Mouse (Mus musculus) leukemia stem cell, adult 10-12 weeks (primary cell): ENCODE measurements around the gene Scaf1. TPM values are rescaled to one million over a fixed set of nuclear protein-coding genes. Genes with fewer than 3 reads are reported as not detected.

Experiments used
- polyA plus RNA-seq: library from polyadenylated mRNA; stranded (reverse); fragments of >175 nt; gene quantifications from 2 replicates; pipeline ENCODE4 v1.2.3, GENCODE M21; 2012; ENCODE audit warnings: low replicate concordance

Scaf1 gene
- polyA plus RNA-seq, result 217 and 410 TPM in 2 replicates

GRCm38 (mm10) chr7:45015957-45016612, at the start of gene Scaf1:
Gene Scaf1 (minus strand): TSS chr7:45016363.

GRCm38 (mm10) chr7:45062239-45062835, 46.2 kb upstream of the Scaf1 start, which contains the start of the genes Nosip and Prrg2:
Gene Nosip (plus strand): TSS chr7:45062429.
Gene Prrg2 (minus strand): TSS chr7:45062677.

GRCm38 (mm10) chr7:45052862-45053116, 36.6 kb upstream of the Scaf1 start, which contains the start of gene Prr12:
Gene Prr12 (minus strand): TSS chr7:45052881.

GRCm38 (mm10) chr7:45017242-45018061, 1.3 kb upstream of the Scaf1 start, which contains the start of gene Rras:
Gene Rras (plus strand): TSS chr7:45017961.

GRCm38 (mm10) chr7:44998501-44998955, 17.6 kb downstream of the Scaf1 start, which contains the start of gene Bcl2l12:
Gene Bcl2l12 (minus strand): TSS chr7:44998712.

GRCm38 (mm10) chr7:44997231-44997939, 18.8 kb downstream of the Scaf1 start, which contains the start of gene Irf3:
Gene Irf3 (plus strand): TSS chr7:44997648.

GRCm38 (mm10) chr7:44986192-44986878, 29.8 kb downstream of the Scaf1 start, which contains the start of gene Prmt1:
Gene Prmt1 (minus strand): TSS chr7:44986568.

GRCm38 (mm10) chr7:44974383-44975116, 41.6 kb downstream of the Scaf1 start, which contains the start of gene Cpt1c:
Gene Cpt1c (minus strand): TSS chr7:44974851.

Other genes starting within 250 kb of the Scaf1 start
- gene Nup62, start 200.3 kb downstream of the Scaf1 start, polyA plus RNA-seq, result 34.9 and 262 TPM in 2 replicates
- 32.0 and 50.1 TPM in 2 replicates for gene Il4i1, start 200.0 kb downstream of the Scaf1 start, polyA plus RNA-seq
- gene Atf5, start 199.7 kb downstream of the Scaf1 start, polyA plus RNA-seq, result 316 and 493 TPM in 2 replicates
- gene Akt1s1, start 167.4 kb downstream of the Scaf1 start, polyA plus RNA-seq, result 700 and 1,277 TPM in 2 replicates
- 84.2 and 127 TPM in 2 replicates for gene Tbc1d17, start 167.3 kb downstream of the Scaf1 start, polyA plus RNA-seq
- 44.0 and 47.7 TPM in 2 replicates for gene Pnkp, start 159.2 kb downstream of the Scaf1 start, polyA plus RNA-seq
- 43.6 and 56.8 TPM in 2 replicates for gene Ptov1, start 146.6 kb downstream of the Scaf1 start, polyA plus RNA-seq
- gene Med25, start 123.7 kb downstream of the Scaf1 start, polyA plus RNA-seq, result 556 and 706 TPM in 2 replicates
- gene Fuz, start 120.3 kb downstream of the Scaf1 start, polyA plus RNA-seq, result 65.8 and 103 TPM in 2 replicates
- 202 and 215 TPM in 2 replicates for gene Ap2a1, start 86.9 kb downstream of the Scaf1 start, polyA plus RNA-seq
- 0.42 TPM in 1 of 2 replicates, not detected in the other for gene Tsks, start 73.2 kb downstream of the Scaf1 start, polyA plus RNA-seq
- gene Cpt1c, start 41.5 kb downstream of the Scaf1 start, polyA plus RNA-seq, result 12.5 and 13.7 TPM in 2 replicates
- gene Prmt1, start 29.8 kb downstream of the Scaf1 start, polyA plus RNA-seq, result 27.7 and 67.9 TPM in 2 replicates
- gene Irf3, start 18.7 kb downstream of the Scaf1 start, polyA plus RNA-seq, result 87.3 and 130 TPM in 2 replicates
- 87.8 and 102 TPM in 2 replicates for gene Bcl2l12, start 17.7 kb downstream of the Scaf1 start, polyA plus RNA-seq
- gene Rras, start 1.6 kb upstream of the Scaf1 start, polyA plus RNA-seq, result 5.5 and 13.5 TPM in 2 replicates
- 79.4 and 112 TPM in 2 replicates for gene Prr12, start 36.5 kb upstream of the Scaf1 start, polyA plus RNA-seq
- gene Nosip, start 46.1 kb upstream of the Scaf1 start, polyA plus RNA-seq, result 116 and 136 TPM in 2 replicates
- 37.4 and 43.1 TPM in 2 replicates for gene Prrg2, start 46.3 kb upstream of the Scaf1 start, polyA plus RNA-seq
- gene Rcn3, start 75.9 kb upstream of the Scaf1 start, polyA plus RNA-seq, result 46.7 and 64.8 TPM in 2 replicates
- 110 and 181 TPM in 2 replicates for gene Fcgrt, start 87.5 kb upstream of the Scaf1 start, polyA plus RNA-seq
- 30.5 and 135 TPM in 2 replicates for gene Rps11, start 108.1 kb upstream of the Scaf1 start, polyA plus RNA-seq
- 3,721 and 5,411 TPM in 2 replicates for gene Rpl13a, start 112.4 kb upstream of the Scaf1 start, polyA plus RNA-seq
- gene Gm45713, start 119.9 kb upstream of the Scaf1 start, polyA plus RNA-seq, result 0.19 and 1.7 TPM in 2 replicates
- 27.9 and 74.5 TPM in 2 replicates for gene Flt3l, start 120.1 kb upstream of the Scaf1 start, polyA plus RNA-seq
- gene Pih1d1, start 137.9 kb upstream of the Scaf1 start, polyA plus RNA-seq, result 30.9 and 48.1 TPM in 2 replicates
- 59.4 and 89.2 TPM in 2 replicates for gene Aldh16a1, start 138.2 kb upstream of the Scaf1 start, polyA plus RNA-seq
- gene Slc17a7, start 147.6 kb upstream of the Scaf1 start, polyA plus RNA-seq, result 0.08 and 0.46 TPM in 2 replicates
- 0.24 and 4.6 TPM in 2 replicates for gene Gfy, start 163.2 kb upstream of the Scaf1 start, polyA plus RNA-seq
- not detected in 2 replicates for gene Pth2, start 164.6 kb upstream of the Scaf1 start, polyA plus RNA-seq
- gene Ccdc155, start 188.5 kb upstream of the Scaf1 start, polyA plus RNA-seq, result 1.1 and 1.2 TPM in 2 replicates
- 46.7 and 92.2 TPM in 2 replicates for gene Dkkl1, start 195.8 kb upstream of the Scaf1 start, polyA plus RNA-seq
- 1.1 and 1.3 TPM in 2 replicates for gene Tead2, start 199.4 kb upstream of the Scaf1 start, polyA plus RNA-seq
- gene Cd37, start 222.8 kb upstream of the Scaf1 start, polyA plus RNA-seq, result 162 and 431 TPM in 2 replicates
- gene Slc6a16, start 224.7 kb upstream of the Scaf1 start, polyA plus RNA-seq, result not detected in 2 replicates